Mouse (Mus musculus): ENCODE results near the gene Macf1. TPM values are rescaled to one million over a fixed set of nuclear protein-coding genes. Genes with fewer than 3 reads are reported as not detected.

Macf1 gene
- polyA plus RNA-seq, 1 experiment from 2014 or later, result 82.6 TPM

- no peak for ATAC-seq (replicated peaks)
- WGBS, result 92% methylated on average over 7 of the region's 7 CpGs
Measured at GRCm38 (mm10) chr4:123311845-123312244, 372.3 kb downstream of the Macf1 start.

GRCm38 (mm10) chr4:123308292-123308691, 375.9 kb downstream of the Macf1 start:
- no peak overlapping the region for H3K27ac ChIP-seq
- no peak overlapping the region for H3K4me3 ChIP-seq
- no peaks in the 10 kb centered on the region for H3K36me3 ChIP-seq (replicated peaks)
- no peaks in the 10 kb centered on the region for H3K27me3 ChIP-seq (replicated peaks)
- no peak overlapping the region for H3K9ac ChIP-seq
- H3K9me3 ChIP-seq, result no peaks in the 10 kb centered on the region
- H3K4me2 ChIP-seq, result no peak overlapping the region
- no peaks in the 10 kb centered on the region for H3K4me1 ChIP-seq
- 65% methylated on average over 3 of the region's 3 CpGs for WGBS
- ATAC-seq (replicated peaks), result no peak

More at GRCm38 (mm10) chr4:123311845-123312244, 372.3 kb downstream of the Macf1 start:
- no peak overlapping the region for H3K27ac ChIP-seq
- no peak overlapping the region for H3K4me3 ChIP-seq
- H3K36me3 ChIP-seq (replicated peaks), result no peaks in the 10 kb centered on the region
- no peaks in the 10 kb centered on the region for H3K9me3 ChIP-seq
- H3K4me2 ChIP-seq, result no peak overlapping the region
- no peaks in the 10 kb centered on the region for H3K27me3 ChIP-seq (replicated peaks)
- H3K9ac ChIP-seq, result no peak overlapping the region
- no peaks in the 10 kb centered on the region for H3K4me1 ChIP-seq

- no peaks in the 10 kb centered on the region for H3K4me1 ChIP-seq
- no peak overlapping the region for H3K27ac ChIP-seq
- no peaks in the 10 kb centered on the region for H3K27me3 ChIP-seq (replicated peaks)
- WGBS, result 91% methylated on average over 10 of the region's 10 CpGs
- H3K9ac ChIP-seq, result no peak overlapping the region
- H3K4me3 ChIP-seq, result no peak overlapping the region
- H3K9me3 ChIP-seq, result no peaks in the 10 kb centered on the region
- H3K36me3 ChIP-seq (replicated peaks), result no peaks in the 10 kb centered on the region
- ATAC-seq (replicated peaks), result no peak
- H3K4me2 ChIP-seq, result no peak overlapping the region
Measured at GRCm38 (mm10) chr4:123306999-123307398, 377.2 kb downstream of the Macf1 start.

GRCm38 (mm10) chr4:123305789-123306188, 378.4 kb downstream of the Macf1 start:
- Histone ChIP-seq H3K9ac (no peak overlapping the region), H3K4me3 (no peak overlapping the region), H3K4me2 (no peak overlapping the region), H3K27me3 (replicated peaks) (no peaks in the 10 kb centered on the region), H3K27ac (no peak overlapping the region), H3K36me3 (replicated peaks) (no peaks in the 10 kb centered on the region), H3K9me3 (no peaks in the 10 kb centered on the region), H3K4me1 (no peaks in the 10 kb centered on the region)
- WGBS, result 40% methylated on average over 3 of the region's 3 CpGs
- ATAC-seq (replicated peaks), result no peak

Small RNAs within 50 kb of the gene (microRNA-seq; reads per million reads assigned to microRNA genes)
- not detected for gene Mir6398

Other genes starting within 250 kb of the Macf1 start
- 410 and 413 TPM in 2 replicates for gene Ndufs5, start 33.8 kb upstream of the Macf1 start, polyA plus RNA-seq (2015; fragmentation: Nextera tagmentation; extraction: Ambion mirVana)
- 80.6 and 82.7 TPM in 2 replicates for gene Akirin1, start 66.0 kb upstream of the Macf1 start, polyA plus RNA-seq (2015; fragmentation: Nextera tagmentation; extraction: Ambion mirVana)
- 1.1 and 1.6 TPM in 2 replicates for gene Rhbdl2, start 103.5 kb upstream of the Macf1 start, polyA plus RNA-seq (2015; fragmentation: Nextera tagmentation; extraction: Ambion mirVana)
- 0.13 and 0.19 TPM in 2 replicates for gene 4933427I04Rik, start 175.3 kb upstream of the Macf1 start, polyA plus RNA-seq (2015; fragmentation: Nextera tagmentation; extraction: Ambion mirVana)
- 32.8 and 33.7 TPM in 2 replicates for gene Mycbp, start 220.5 kb upstream of the Macf1 start, polyA plus RNA-seq (2015; fragmentation: Nextera tagmentation; extraction: Ambion mirVana)
- gene Rragc, start 233.1 kb upstream of the Macf1 start, polyA plus RNA-seq (2015; fragmentation: Nextera tagmentation; extraction: Ambion mirVana), result 46.8 and 47.9 TPM in 2 replicates
- not detected in 2 replicates for gene 4930535I16Rik, start 233.7 kb upstream of the Macf1 start, polyA plus RNA-seq (2015; fragmentation: Nextera tagmentation; extraction: Ambion mirVana)

All from midbrain, embryonic 15.5 days (tissue).